Mouse (Mus musculus): ENCODE results near the gene Zfp217.

GRCm38 (mm10) chr2:170058774-170059173 is 89.1 kb downstream of the Zfp217 start:
- TF ChIP-seq UBTF (IDR thresholded peaks at IDR 0.05; ENCODE audit: low read depth, low read length) (no peak), USF1 (IDR thresholded peaks at IDR 0.05; ENCODE audit: low read depth, low read length) (no peak), CTCF (conservative IDR thresholded peaks at IDR 0.05 in 1 of 2, IDR thresholded peaks at IDR 0.05 in 1 of 2; ENCODE audit: low read depth in 2 of 2, low read length in 2 of 2) (no peak), TBP (conservative IDR thresholded peaks at IDR 0.05; ENCODE audit: low read depth, low read length) (no peak), E2F4 (IDR thresholded peaks at IDR 0.05; ENCODE audit: insufficient replicate concordance, low read depth, low read length) (no peak)

All from CH12.LX (cell line).